Mouse (Mus musculus): ENCODE measurements around the gene Ccin. TPM values are rescaled to one million over a fixed set of nuclear protein-coding genes. Genes with fewer than 3 reads are reported as not detected.
A peak's percentile ranks its signal among the peaks of the same experiment; 100 is the strongest.

Ccin gene
- polyA plus RNA-seq, 1 experiment from 2014 or later = not detected

DNA sequence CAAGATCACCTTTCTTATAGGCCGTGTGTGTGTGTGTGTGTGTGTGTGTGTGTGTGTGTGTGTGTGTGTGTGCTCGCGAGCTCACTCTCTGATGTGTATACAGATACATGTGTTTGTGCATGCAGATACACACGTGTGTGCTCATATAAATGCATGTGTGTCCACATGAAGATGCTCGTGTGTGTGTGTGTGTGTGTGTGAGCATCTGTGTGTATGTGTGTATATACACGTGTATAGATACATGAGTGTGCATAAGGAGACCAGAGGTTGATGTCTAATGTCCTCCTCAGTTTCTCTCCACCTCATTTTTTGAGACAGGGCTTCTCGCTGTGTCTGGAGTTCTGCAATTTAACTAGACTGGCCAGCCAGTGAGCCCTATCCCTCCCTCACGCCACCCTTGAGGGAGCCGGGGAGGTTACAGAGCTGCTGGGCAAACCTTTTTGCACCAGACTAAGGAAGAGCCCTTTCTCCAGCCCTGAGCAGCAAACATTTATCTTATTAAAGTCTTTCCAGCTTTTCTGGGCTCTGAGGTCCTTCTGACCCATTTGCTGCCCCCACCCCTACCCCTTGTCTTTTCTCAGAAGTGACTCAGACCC, 11.6 kb upstream of the Ccin start:
- Histone ChIP-seq H3K9ac (ENCODE audit: low read length) (no peak overlapping the region; the same call in 1 of the 2 replicates), H3K4me1 (ENCODE audit: control insufficient read depth, insufficient read depth, low read length) (peaks cover 49% of the 10 kb centered on the region), H3K27me3 (ENCODE audit: control insufficient read depth, insufficient read depth, low read length) (no peaks in the 10 kb centered on the region), H3K9me3 (replicated peaks; ENCODE audit: control insufficient read depth, low read length) (no peaks in the 10 kb centered on the region), H3K4me3 (replicated peaks; ENCODE audit: low read length) (no peak overlapping the region), H3K4me2 (ENCODE audit: low read depth, low read length) (peak overlapping the region; percentile 20; the same call in 1 of the 2 replicates), H3K27ac (ENCODE audit: low read length) (peak overlapping the region; percentile 79), H3K36me3 (ENCODE audit: control insufficient read depth, insufficient read depth, low read length) (no peaks in the 10 kb centered on the region)
- ATAC-seq (ENCODE audit: insufficient read depth, low FRiP score) = peak; percentile 8; the same call in 1 of the 2 replicates
- 53% methylated on average over 9 of the region's 9 CpGs for WGBS

DNA sequence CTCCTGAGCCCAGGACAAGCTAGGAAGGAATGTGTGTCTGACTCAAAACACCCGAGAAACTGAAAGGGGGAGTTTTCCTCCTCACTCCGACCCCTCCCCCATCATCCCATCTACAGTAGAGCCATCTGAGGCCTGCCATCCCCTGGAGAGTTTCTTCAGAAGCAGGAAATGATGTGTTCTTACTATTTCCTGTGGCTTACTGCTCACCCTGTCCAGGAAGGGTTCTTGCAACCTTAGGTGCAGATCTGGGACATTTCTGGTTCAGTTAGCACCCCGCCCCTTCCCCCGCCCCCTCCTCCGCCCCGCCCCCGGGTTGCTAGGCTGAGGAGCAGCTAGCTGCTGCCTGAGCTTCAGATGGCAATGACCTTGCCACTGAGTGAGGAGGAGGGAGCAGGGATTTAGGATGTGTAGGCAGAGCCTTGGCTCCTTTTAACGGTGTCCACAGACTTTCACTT, 11.1 kb upstream of the Ccin start:
- no peaks in the 10 kb centered on the region for H3K36me3 ChIP-seq (ENCODE audit: control insufficient read depth, insufficient read depth, low read length)
- H3K4me3 ChIP-seq (replicated peaks; ENCODE audit: low read length) = no peak overlapping the region
- peak; percentile 63; the same call in 1 of the 2 replicates for ATAC-seq (ENCODE audit: insufficient read depth, low FRiP score)
- no peaks in the 10 kb centered on the region for H3K9me3 ChIP-seq (replicated peaks; ENCODE audit: control insufficient read depth, low read length)
- H3K4me1 ChIP-seq (ENCODE audit: control insufficient read depth, insufficient read depth, low read length) = peaks cover 49% of the 10 kb centered on the region
- H3K27ac ChIP-seq (ENCODE audit: low read length) = peak overlapping the region; percentile 79
- H3K9ac ChIP-seq (ENCODE audit: low read length) = no peak overlapping the region; the same call in 1 of the 2 replicates
- WGBS = 5% methylated on average over 8 of the region's 8 CpGs
- H3K4me2 ChIP-seq (ENCODE audit: low read depth, low read length) = peak overlapping the region; percentile 20; the same call in 1 of the 2 replicates
- no peaks in the 10 kb centered on the region for H3K27me3 ChIP-seq (ENCODE audit: control insufficient read depth, insufficient read depth, low read length)

DNA sequence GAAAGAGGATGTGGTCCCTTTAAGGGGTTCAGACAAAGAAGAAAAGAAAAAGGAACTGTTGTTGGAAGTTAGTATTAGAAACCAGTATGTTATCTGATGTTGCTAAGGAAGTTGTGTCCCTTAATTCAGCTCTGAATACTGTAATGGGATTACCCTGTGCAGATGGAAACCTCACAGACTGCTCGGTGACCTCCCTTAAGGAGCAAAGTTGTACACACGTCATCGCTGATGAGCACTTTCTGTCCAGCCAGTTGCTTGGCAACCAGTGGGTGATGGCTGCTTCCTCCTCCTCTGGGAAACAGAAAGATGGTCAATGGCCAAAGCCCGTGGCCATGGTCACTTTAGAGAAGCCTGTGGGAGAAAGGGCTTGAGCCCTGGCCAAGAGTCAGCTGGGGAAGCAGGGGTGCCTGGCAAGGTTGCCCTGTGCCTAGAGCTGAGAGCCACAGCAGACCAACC, 9.7 kb upstream of the Ccin start:
- Histone ChIP-seq H3K4me1 (ENCODE audit: control insufficient read depth, insufficient read depth, low read length) (peaks cover 42% of the 10 kb centered on the region), H3K9ac (ENCODE audit: low read length) (peak overlapping the region; percentile 41; the same call in 1 of the 2 replicates), H3K27ac (ENCODE audit: low read length) (peak overlapping the region; percentile 85), H3K4me3 (replicated peaks; ENCODE audit: low read length) (no peak overlapping the region), H3K9me3 (replicated peaks; ENCODE audit: control insufficient read depth, low read length) (no peaks in the 10 kb centered on the region), H3K4me2 (ENCODE audit: low read depth, low read length) (peak overlapping the region; percentile 4; the same call in 1 of the 2 replicates), H3K27me3 (ENCODE audit: control insufficient read depth, insufficient read depth, low read length) (no peaks in the 10 kb centered on the region), H3K36me3 (ENCODE audit: control insufficient read depth, insufficient read depth, low read length) (no peaks in the 10 kb centered on the region)
- ATAC-seq (ENCODE audit: insufficient read depth, low FRiP score) = no peak
- 56% methylated on average over 4 of the region's 4 CpGs for WGBS

DNA sequence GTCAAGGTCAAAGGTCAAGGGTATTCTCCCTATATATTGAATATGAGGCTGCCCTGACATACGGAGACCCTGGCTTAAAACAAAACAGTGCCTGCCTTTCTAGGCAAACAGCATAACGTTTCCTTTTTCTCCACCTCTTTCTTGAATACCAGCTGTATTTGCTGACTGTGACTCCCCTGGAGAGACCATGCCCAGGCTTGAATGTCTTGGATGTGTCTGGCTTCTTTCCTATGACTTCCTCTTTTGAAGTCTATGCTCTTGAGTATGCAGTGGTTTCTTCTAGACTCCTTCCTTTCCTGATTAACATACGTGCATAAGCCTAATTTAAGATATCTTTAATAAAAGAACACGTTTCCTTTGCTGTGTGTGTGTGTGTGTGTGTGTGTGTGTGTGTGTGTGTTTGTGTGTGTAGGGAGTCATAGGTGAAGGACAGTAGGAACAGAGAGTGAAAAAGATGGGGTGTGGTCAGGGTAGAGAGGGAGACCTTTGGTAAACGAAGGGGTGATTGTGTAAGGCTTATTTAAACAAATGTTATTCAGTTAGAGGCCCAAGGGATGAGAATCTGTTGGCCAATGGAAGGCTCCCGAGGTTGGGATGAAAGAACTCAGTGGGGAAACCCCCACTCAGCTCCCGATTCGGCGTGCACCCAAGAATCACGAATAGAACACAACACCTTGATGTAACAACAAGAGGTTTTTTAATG, 8.2 kb upstream of the Ccin start:
- no peaks in the 10 kb centered on the region for H3K36me3 ChIP-seq (ENCODE audit: control insufficient read depth, insufficient read depth, low read length)
- 55% methylated on average over 10 of the region's 10 CpGs for WGBS
- H3K4me3 ChIP-seq (replicated peaks; ENCODE audit: low read length) = no peak overlapping the region
- H3K9ac ChIP-seq (ENCODE audit: low read length) = no peak overlapping the region
- H3K27ac ChIP-seq (ENCODE audit: low read length) = peak overlapping the region; percentile 58; the same call in 1 of the 2 replicates
- no peak for ATAC-seq (ENCODE audit: insufficient read depth, low FRiP score)
- H3K4me1 ChIP-seq (ENCODE audit: control insufficient read depth, insufficient read depth, low read length) = peaks cover 40% of the 10 kb centered on the region
- H3K9me3 ChIP-seq (replicated peaks; ENCODE audit: control insufficient read depth, low read length) = no peaks in the 10 kb centered on the region
- no peaks in the 10 kb centered on the region for H3K27me3 ChIP-seq (ENCODE audit: control insufficient read depth, insufficient read depth, low read length)
- H3K4me2 ChIP-seq (ENCODE audit: low read depth, low read length) = no peak overlapping the region

DNA sequence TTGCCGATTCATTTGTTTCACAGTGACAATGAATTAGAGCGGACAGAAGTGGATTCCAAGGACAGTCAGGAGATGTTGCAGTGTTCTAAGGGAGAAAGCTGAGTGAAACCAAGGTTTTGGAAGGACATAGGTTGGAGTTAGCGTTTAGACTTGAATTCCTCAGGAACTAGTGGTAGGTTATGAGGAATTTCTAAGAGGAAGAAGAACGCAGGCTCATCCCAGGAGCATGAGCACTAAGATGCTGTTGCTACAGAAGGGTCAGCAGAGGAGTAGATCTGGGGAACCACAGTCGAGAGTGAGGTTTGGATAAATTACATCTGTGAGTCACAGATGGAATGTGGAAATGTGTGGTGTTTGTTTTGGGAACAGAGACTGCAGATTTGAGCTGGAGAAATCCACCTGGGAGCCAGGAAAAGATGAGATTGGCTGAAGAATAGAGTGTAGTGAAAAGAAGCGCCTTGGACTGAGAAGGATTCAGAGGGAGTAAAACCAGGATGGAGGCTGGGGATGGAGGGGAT, 7.0 kb upstream of the Ccin start:
- Histone ChIP-seq H3K9ac (ENCODE audit: low read length) (no peak overlapping the region), H3K9me3 (replicated peaks; ENCODE audit: control insufficient read depth, low read length) (no peaks in the 10 kb centered on the region), H3K27me3 (ENCODE audit: control insufficient read depth, insufficient read depth, low read length) (no peaks in the 10 kb centered on the region), H3K27ac (ENCODE audit: low read length) (no peak overlapping the region), H3K4me2 (ENCODE audit: low read depth, low read length) (no peak overlapping the region), H3K36me3 (ENCODE audit: control insufficient read depth, insufficient read depth, low read length) (no peaks in the 10 kb centered on the region), H3K4me1 (ENCODE audit: control insufficient read depth, insufficient read depth, low read length) (peaks cover 40% of the 10 kb centered on the region), H3K4me3 (replicated peaks; ENCODE audit: low read length) (no peak overlapping the region)
- 73% methylated on average over 6 of the region's 6 CpGs for WGBS
- ATAC-seq (ENCODE audit: insufficient read depth, low FRiP score) = no peak

DNA sequence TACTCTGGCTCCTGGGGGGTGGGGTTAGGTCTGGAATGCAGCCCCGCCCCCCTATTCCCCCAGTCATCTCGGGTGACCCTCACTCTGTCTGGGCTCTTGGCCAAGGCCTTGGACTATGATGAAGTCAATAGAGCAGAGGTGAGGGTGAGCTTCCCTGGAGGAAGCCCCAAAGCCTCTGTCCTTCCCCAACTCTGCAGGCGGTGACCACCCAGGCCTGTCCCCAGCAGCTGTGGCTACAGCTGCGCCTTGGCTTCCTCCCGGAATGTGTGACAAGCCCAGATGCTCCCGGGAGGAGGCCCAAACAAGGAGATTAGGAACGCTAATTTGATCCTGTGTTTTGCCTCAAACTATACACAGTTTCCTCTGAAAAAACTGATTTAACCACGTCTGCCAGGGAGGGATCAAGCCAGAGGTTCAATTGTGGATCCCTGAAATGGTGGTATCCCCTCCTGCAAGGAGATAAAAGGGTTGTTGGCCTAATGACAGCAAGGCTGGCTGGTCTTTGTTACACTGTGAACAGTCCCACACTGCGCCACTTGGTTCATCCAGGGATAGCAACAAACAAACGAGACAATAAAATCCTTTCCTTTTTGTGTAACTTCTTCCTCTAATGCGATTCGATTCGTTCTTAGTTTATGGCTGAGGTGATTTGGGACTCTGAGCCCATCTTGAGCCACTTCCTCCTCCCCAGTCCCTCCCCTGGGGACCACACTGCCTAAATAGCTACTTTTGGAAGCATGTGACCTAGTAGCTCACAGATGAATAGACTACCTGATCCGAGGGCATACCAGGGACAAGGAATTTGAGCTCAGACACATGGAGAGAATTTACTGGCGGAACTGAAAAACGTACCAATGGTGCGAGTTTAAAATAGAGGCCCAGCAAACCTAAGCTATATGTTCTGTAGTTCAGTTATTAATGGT, 4.5 kb upstream of the Ccin start:
- no peaks in the 10 kb centered on the region for H3K27me3 ChIP-seq (ENCODE audit: control insufficient read depth, insufficient read depth, low read length)
- peak; percentile 67; the same call in 1 of the 2 replicates for ATAC-seq (ENCODE audit: insufficient read depth, low FRiP score)
- peak overlapping the region; percentile 69 for H3K27ac ChIP-seq (ENCODE audit: low read length)
- no peaks in the 10 kb centered on the region for H3K9me3 ChIP-seq (replicated peaks; ENCODE audit: control insufficient read depth, low read length)
- H3K36me3 ChIP-seq (ENCODE audit: control insufficient read depth, insufficient read depth, low read length) = no peaks in the 10 kb centered on the region
- WGBS = 37% methylated on average over 17 of the region's 17 CpGs
- no peak overlapping the region for H3K4me2 ChIP-seq (ENCODE audit: low read depth, low read length)
- peaks cover 29% of the 10 kb centered on the region for H3K4me1 ChIP-seq (ENCODE audit: control insufficient read depth, insufficient read depth, low read length)
- 0 out of 2 replicates have a peak overlapping the region, but pooled peaks have one; percentile 15 for H3K9ac ChIP-seq (ENCODE audit: low read length)
- H3K4me3 ChIP-seq (replicated peaks; ENCODE audit: low read length) = no peak overlapping the region

DNA sequence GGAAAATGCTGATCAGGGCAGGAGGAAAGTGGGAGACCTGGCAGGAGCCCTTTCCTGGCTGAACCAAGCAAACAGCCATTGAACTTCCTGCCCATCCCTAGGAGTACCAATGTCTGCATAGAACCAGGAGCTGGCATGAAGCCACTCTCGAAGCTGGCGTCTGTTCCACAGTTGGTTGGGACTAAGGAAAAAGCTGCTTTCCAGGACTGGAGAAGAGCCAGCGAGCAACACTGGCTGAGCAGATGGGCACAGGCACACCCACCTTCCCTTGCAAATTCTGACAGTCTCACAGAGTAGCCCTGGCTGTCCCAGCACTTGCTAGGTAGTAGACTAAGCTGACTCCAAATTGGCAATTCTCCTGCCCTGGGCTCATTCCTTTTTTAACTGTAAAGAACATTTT, 3.5 kb upstream of the Ccin start:
- Histone ChIP-seq H3K27me3 (ENCODE audit: control insufficient read depth, insufficient read depth, low read length) (no peaks in the 10 kb centered on the region), H3K4me3 (replicated peaks; ENCODE audit: low read length) (no peak overlapping the region), H3K4me2 (ENCODE audit: low read depth, low read length) (no peak overlapping the region), H3K9ac (ENCODE audit: low read length) (no peak overlapping the region), H3K27ac (ENCODE audit: low read length) (0 out of 2 replicates have a peak overlapping the region, but pooled peaks have one; percentile 1), H3K9me3 (replicated peaks; ENCODE audit: control insufficient read depth, low read length) (no peaks in the 10 kb centered on the region), H3K36me3 (ENCODE audit: control insufficient read depth, insufficient read depth, low read length) (no peaks in the 10 kb centered on the region), H3K4me1 (ENCODE audit: control insufficient read depth, insufficient read depth, low read length) (peaks cover 23% of the 10 kb centered on the region)
- ATAC-seq (ENCODE audit: insufficient read depth, low FRiP score) = no peak
- 74% methylated on average over 3 of the region's 3 CpGs for whole genome bisulfite sequencing

DNA sequence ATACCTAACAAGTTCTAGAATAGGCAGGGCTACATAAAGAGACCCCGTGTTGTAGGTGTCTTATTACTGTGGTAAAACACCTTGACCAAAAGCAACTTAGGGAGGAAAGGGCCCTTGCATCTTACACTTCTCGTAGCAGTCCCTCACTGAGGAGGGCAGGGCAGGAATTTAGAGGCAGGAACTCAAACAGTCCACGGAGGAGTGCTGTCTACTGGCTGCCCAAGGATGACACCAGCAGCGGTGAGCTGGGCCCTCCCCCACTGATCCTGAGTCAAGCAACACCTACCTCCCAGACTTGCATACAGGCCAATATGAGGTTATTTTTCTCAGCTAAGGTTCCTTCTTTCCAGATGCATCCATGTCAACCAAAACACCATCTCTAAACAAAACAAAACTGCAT, 3.0 kb upstream of the Ccin start:
- H3K9ac ChIP-seq (ENCODE audit: low read length) = no peak overlapping the region
- H3K36me3 ChIP-seq (ENCODE audit: control insufficient read depth, insufficient read depth, low read length) = no peaks in the 10 kb centered on the region
- 0 out of 2 replicates have a peak overlapping the region, but pooled peaks have one; percentile 1 for H3K27ac ChIP-seq (ENCODE audit: low read length)
- peaks cover 18% of the 10 kb centered on the region; the same call in 1 of the 2 replicates for H3K4me1 ChIP-seq (ENCODE audit: control insufficient read depth, insufficient read depth, low read length)
- H3K27me3 ChIP-seq (ENCODE audit: control insufficient read depth, insufficient read depth, low read length) = no peaks in the 10 kb centered on the region
- H3K9me3 ChIP-seq (replicated peaks; ENCODE audit: control insufficient read depth, low read length) = no peaks in the 10 kb centered on the region
- no peak for ATAC-seq (ENCODE audit: insufficient read depth, low FRiP score)
- 84% methylated on average over 4 of the region's 4 CpGs for WGBS
- no peak overlapping the region for H3K4me3 ChIP-seq (replicated peaks; ENCODE audit: low read length)
- H3K4me2 ChIP-seq (ENCODE audit: low read depth, low read length) = no peak overlapping the region
